Mouse (Mus musculus): ENCODE measurements at regions not wholly inside any gene's neighbourhood (a gene's known extent, or its start where the extent isn't known, plus 50 kb on each side); places are given as distances from the start of the nearest gene placed in this dataset.

DNA sequence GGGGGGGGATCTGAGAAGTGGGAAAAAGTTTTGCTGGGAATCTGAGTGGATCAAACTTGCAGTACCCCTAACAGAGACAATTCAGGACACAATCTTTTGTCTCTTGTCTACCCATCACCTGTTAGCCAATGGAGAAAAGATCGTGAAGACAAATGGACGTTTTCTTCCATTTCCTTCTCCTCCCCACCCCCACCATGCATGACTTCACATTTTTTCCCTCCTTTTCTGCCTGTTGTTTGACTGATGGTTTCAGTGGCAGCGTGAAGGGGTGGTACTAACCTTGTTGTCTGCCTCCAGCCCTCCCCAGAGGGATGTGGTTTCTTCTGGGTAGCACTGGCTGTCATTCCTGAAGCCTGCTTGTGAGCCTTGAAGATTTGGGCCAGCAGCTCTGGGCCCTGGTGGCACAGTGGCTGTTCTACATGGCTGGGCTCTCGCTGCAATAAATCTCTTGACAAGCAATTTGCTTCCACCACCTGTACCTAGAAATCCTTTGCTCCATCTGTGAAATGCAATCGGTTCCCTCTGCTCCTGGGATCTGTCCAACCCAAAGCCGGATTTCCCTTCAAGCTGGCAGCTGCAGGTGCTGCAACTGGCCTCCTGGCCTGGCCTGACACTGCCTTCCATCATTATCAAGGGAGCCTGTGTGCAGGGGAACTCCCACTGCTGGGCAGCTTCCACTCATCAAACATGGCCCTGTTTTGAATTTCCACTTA is 69.8 kb upstream of the Sash1 start:
- no peak for DNase-seq (ENCODE audit: extremely low read depth, insufficient read length, low spot score)

DNA sequence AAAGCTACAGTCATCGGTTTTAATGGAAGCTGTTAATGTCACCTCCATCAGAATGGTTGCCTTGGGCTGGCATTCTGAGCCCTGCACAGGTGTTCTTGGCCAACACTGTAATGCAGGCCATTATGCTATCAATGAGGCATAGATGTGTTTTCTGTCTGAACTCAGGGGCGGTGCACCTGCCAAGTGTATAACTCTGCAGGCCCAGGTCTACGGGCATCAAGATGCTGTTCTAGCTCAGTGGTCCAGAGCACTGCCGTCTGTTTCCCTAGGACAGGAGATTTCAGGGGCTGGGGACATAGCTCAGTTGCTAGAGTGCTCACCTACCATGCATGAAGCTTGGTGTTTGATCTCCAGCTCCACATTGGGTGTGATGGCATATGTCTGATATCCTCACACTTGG is 68.1 kb upstream of the Sash1 start:
- no peak for DNase-seq (ENCODE audit: extremely low read depth, insufficient read length, low spot score)

DNA sequence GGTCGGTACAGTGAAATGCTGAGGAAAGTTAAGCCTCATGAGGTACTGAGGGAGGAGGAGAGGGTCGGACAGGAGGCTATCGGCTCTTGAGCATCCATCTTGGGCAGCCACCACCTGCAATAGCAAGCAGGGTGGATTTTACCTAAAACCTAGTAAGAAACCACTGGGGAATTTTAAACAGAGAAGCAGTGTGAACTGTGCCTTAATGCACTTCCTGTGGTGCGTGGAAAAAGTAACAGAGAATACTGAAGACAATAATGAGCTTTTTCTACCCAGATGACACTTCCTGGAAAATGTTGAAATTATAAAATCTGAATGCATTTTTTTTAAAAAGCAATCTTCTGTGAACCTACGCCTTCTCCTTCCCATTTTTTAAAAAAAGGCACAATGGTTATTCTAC is 67.1 kb upstream of the Sash1 start:
- DNase-seq (ENCODE audit: extremely low read depth, insufficient read length, low spot score), result no peak

DNA sequence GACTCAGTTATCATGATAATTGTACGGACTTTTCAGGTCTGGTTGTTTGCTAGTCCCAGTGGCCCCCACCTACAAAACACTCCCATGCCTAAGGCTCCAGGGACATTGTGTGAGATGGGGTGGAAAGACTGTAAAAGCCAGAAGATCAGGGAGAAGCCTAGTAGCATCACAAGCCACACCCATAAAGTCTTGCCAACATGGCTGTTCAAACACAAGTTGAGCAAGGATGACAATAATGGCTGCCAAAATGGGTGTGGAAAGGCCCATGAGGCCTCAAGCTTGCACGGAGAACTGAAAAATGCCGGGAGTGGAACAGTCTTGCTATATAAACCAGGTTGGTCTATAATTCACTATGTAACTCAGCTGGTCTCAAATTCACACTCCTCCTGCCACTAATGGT is 66.1 kb upstream of the Sash1 start:
- no peak for DNase-seq (ENCODE audit: extremely low read depth, insufficient read length, low spot score)

DNA sequence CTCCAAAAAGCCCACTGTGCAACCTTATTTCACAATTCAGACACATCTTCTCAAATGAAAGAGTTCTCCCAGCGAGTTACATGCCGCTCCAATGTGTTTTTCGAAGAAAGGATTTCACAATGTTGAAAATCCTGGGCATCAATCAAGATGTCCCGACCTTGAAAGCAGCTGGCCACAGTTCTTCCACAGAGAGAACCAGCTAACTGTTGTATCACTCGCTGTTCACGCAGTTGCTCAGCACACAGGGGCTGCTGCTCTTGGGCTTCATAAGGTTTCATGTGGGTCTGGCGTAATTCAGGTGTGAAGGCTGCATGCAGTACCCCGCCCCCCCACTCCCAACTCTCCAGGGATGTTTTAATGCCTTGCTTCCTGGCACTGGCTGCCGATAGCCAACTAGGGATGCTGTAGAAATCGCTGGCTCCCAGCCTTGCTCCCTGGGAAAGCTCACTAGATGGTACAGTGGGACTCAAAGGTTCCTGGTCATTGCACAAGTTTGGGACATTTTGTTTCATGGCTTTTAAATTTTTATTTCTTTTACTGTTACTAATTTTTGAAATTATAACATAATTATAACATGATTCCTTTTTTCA is 65.5 kb upstream of the Sash1 start:
- DNase-seq (ENCODE audit: extremely low read depth, insufficient read length, low spot score), result no peak

DNA sequence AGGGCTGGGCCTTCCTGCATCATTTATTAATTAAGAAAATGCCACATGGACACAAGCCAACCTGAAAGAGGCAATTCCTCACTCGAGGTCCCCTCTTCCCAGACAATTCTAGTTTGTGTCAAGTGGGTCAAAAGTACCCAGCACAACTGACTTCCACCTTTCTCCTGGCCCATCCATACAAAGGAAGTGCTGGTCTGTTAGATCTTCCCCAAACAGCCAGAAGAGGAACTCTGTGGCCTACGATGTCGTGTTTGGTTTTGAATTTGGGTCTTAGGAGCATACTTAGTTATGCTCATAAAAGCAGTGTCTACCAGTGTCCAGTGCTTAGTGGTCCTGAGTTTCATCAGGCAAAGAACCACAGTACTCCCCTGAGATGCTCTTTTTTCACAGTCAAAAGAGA is 62.4 kb upstream of the Sash1 start:
- DNase-seq (ENCODE audit: extremely low read depth, insufficient read length, low spot score), result no peak

DNA sequence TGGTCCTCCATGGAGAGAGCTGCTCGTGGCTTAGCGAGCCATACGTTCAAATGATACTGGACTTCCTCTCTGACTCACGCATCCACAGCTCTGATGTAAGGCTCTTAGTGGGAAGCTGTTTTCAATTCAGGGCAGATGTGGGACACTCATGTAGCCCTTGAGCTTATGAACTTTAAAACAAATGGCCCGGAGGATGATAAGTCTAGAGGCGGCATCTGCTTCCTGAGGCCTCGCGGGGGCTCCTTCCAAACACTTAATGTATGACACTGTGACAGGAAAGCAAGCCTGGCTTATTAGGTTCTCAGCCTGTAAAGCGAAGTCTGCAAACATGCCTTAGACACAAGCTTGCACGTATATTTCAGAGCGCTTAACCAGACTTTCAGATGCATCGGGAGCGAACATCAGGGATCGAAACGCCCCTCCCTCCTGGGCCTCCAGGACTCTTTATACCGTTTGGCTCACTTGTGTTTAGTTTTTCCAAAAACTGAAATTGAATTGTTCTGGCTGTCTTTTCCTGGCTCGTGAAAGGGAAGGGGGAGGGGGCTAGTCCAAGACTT is 59.4 kb upstream of the Sash1 start:
- DNase-seq (ENCODE audit: extremely low read depth, insufficient read length, low spot score), result no peak

DNA sequence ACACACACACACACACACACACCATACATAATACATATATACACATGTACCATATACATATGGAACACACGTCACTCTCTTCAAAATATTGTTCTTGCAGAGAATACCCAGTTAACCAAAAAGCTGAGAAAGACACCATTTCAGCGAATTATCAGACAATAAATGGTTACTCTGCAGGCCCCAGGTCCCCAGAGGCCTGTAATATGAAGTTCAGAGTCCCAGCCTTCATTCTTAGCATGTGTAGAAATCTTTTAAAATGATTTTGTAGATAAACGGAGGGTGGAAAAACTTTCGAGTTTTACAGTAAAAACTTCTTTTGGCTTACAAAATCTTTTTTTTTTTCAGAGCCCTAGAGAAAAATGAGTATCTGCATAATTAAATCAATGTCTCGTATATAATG is 58.7 kb upstream of the Sash1 start:
- no peak for DNase-seq (ENCODE audit: extremely low read depth, insufficient read length, low spot score)

DNA sequence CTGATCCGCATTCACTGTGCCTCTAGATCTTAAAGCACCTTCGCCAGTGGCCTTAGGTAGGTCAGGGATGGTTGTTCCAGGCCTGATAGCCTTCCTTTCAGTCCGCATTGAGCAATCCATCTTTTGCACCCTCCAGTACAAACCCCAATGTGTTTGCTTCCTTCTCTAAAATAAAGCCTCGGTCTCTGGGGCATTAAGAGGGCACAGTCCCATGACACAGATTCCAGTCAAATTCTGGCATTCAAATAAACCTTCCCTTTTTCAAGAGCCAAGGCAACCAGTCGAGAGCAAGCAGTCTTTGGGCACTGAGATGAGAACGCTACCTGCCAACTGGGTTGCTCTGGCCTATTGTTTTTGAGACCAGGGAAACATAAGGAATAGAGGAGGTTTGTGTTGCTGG is 57.8 kb upstream of the Sash1 start:
- DNase-seq (ENCODE audit: extremely low read depth, insufficient read length, low spot score), result no peak

DNA sequence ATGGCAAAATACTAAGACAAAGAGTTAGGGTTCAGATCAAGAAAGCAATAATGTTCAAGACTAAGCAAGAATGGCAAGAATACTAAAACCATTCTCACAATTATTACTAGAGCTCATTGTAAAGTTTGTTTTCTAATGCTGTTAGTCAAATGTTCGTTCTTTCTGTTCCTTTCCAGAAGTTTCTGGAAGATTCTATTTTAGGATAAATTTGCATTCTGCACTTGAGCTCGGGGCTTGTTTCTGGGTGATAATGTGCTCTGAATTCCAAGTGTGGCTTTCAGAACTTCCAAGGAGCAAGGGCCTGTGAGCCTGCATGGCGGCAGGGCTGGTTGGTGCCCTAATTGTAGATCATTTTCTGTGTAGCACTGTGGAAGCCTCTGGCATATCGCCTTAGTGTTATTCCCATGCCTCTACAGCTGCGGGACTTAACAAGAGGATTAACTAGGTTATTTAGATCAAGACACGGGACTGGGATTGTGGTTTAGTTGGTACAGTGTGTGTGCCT is 57.1 kb upstream of the Sash1 start:
- no peak for DNase-seq (ENCODE audit: extremely low read depth, insufficient read length, low spot score)

DNA sequence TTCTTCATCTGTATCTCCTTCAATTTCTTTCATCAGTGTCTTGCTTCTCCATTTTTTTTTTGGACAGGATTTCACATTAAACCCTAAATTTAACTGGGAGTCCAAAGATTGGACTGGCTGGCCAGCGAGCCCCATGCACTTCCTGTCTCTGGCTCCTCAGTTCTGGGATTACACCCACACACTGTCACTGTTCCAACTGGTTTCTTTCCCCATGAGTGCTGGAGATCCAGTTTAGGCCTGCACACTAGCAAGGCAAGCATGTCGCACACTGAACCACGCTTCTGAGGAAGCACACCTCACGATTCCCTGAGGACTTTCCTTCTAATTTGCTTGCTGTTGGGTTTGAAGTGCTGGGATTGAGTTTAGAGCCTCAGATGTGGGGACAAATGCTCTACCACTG is 50.5 kb upstream of the Sash1 start:
- DNase-seq (ENCODE audit: extremely low read depth, insufficient read length, low spot score), result no peak
